Mouse (Mus musculus) ES-E14 (cell line): ENCODE results near the gene Tmem60. TPM values are rescaled to one million over a fixed set of nuclear protein-coding genes. Genes with fewer than 3 reads are reported as not detected.

Source experiments
- DNase-seq: peaks from one replicate; pipeline ENCODE4 v3.0.0-alpha.2; 2013; ENCODE audit warnings: low read depth, low spot score
- H3K27ac ChIP-seq: 2 replicates; pipeline ENCODE4 v1.5.1; 2012; ENCODE audit warnings: low read depth, mild to moderate bottlenecking, low read length, moderate library complexity, mixed read lengths; ENCODE audit not compliant: poor library complexity, insufficient read depth, severe bottlenecking
- H3K36me3 ChIP-seq: 2 replicates; pipeline ENCODE4 v1.6.1; 2012; ENCODE audit warnings: mild to moderate bottlenecking, low read length, moderate library complexity, mixed read lengths; ENCODE audit not compliant: control insufficient read depth, poor library complexity, insufficient read depth, severe bottlenecking
- H3K4me1 ChIP-seq, 2 experiments: fragments of 150-350 bp in 1 of 2; sonication (generic) in 1 of 2; 2 replicates each; pipeline ENCODE4 v1.6.1; 2012; ENCODE audit warnings: low read length in 2 of 2, mild to moderate bottlenecking in 1 of 2, mixed read lengths in 1 of 2; ENCODE audit not compliant: control insufficient read depth in 2 of 2, insufficient read depth in 2 of 2, poor library complexity in 1 of 2
- H3K4me3 ChIP-seq, 2 experiments: fragments of 150-350 bp in 1 of 2; sonication (generic) in 1 of 2; 2 replicates each; pipeline ENCODE4 v1.5.1; 2012; ENCODE audit warnings: low read length in 2 of 2, low read depth in 1 of 2, mild to moderate bottlenecking in 1 of 2, mixed read lengths in 1 of 2; ENCODE audit not compliant: insufficient read depth in 1 of 2, poor library complexity in 1 of 2, severe bottlenecking in 1 of 2
- H3K9ac ChIP-seq: 2 replicates; pipeline ENCODE4 v1.6.1; 2012; ENCODE audit warnings: low read depth, mild to moderate bottlenecking, low read length, mixed read lengths; ENCODE audit not compliant: poor library complexity, insufficient read depth, severe bottlenecking
- H3K9me3 ChIP-seq: fragments of 150-350 bp; sonication (generic); 2 replicates; pipeline ENCODE4 v1.6.1; 2012; ENCODE audit warnings: low read depth, mild to moderate bottlenecking, low read length; ENCODE audit not compliant: control insufficient read depth, insufficient read depth
- CHD2 ChIP-seq: IDR thresholded peaks from 2 replicates; pipeline ENCODE4 v1.6.1; 2014; ENCODE audit warnings: mild to moderate bottlenecking, low read depth, low read length, inconsistent platforms
- HCFC1 ChIP-seq: IDR thresholded peaks from 2 replicates; pipeline ENCODE4 v1.6.1; 2012; ENCODE audit warnings: low read length, inconsistent platforms, borderline replicate concordance; ENCODE audit not compliant: insufficient read depth
- MAFK ChIP-seq: IDR thresholded peaks from 2 replicates; pipeline ENCODE4 v1.6.1; 2014; ENCODE audit warnings: mild to moderate bottlenecking, low read depth, low read length, inconsistent platforms; ENCODE audit not compliant: insufficient read depth
- ZC3H11A ChIP-seq: IDR thresholded peaks from 2 replicates; pipeline ENCODE4 v1.6.1; 2012; ENCODE audit warnings: low read depth, mild to moderate bottlenecking, inconsistent platforms, low read length, borderline replicate concordance
- ZNF384 ChIP-seq: IDR thresholded peaks from 2 replicates; pipeline ENCODE4 v1.6.1; 2012; ENCODE audit warnings: low read depth, low read length, inconsistent platforms
- in situ Hi-C, 2 experiments: fragments of 600-800 bp; cut with MboI; formaldehyde crosslinking; loops; one replicate each; pipeline ENCODE4 v1.15.1; 2025; ENCODE audit warnings: low sequenced_read_pairs in 2 of 2, inconsistent platforms in 1 of 2; ENCODE audit not compliant: unreplicated experiment in 2 of 2
- total RNA-seq: library from RNA; depleted of rRNA; stranded (reverse); fragments of 300-350 nt; gene quantifications from 2 replicates; pipeline ENCODE4 v1.2.3, GENCODE M21; 2012

Tmem60 gene
- total RNA-seq, 1 experiment = 19.1 TPM

- H3K4me1 ChIP-seq = no peaks in the 10 kb centered on the region
- DNase-seq = no peak
- H3K36me3 ChIP-seq = peaks cover 9% of the 10 kb centered on the region
- no peak overlapping the region for H3K4me3 ChIP-seq
- in situ Hi-C loops = no loop called here
- no peak for TF ChIP-seq CHD2
- H3K9me3 ChIP-seq = no peaks in the 10 kb centered on the region
- H3K9ac ChIP-seq = no peak overlapping the region
- no peak overlapping the region for H3K27ac ChIP-seq
Observed at GRCm38 (mm10) chr5:20904647-20905046, 22.7 kb downstream of the Tmem60 start.

GRCm38 (mm10) chr5:20905437-20905836 is 23.4 kb downstream of the Tmem60 start:
- Histone ChIP-seq H3K27ac (no peak overlapping the region), H3K4me3 (no peak overlapping the region), H3K36me3 (peaks cover 9% of the 10 kb centered on the region), H3K9me3 (no peaks in the 10 kb centered on the region), H3K9ac (no peak overlapping the region), H3K4me1 (no peaks in the 10 kb centered on the region)
- no peak for DNase-seq
- in situ Hi-C loops = no loop called here
- TF ChIP-seq ZNF384 = no peak
- no peak for TF ChIP-seq HCFC1
- TF ChIP-seq CHD2 = no peak
- TF ChIP-seq MAFK = no peak
- no peak for TF ChIP-seq ZC3H11A

GRCm38 (mm10) chr5:20906191-20906590 is 24.2 kb downstream of the Tmem60 start:
- H3K4me3 ChIP-seq = peak overlapping the region in 1 of 2 experiments; percentile 10; a peak in 1 of 4 replicates
- no peak overlapping the region for H3K27ac ChIP-seq
- no peaks in the 10 kb centered on the region for H3K9me3 ChIP-seq
- DNase-seq = no peak
- in situ Hi-C loops = no loop called here
- H3K4me1 ChIP-seq = no peaks in the 10 kb centered on the region
- H3K36me3 ChIP-seq = peaks cover 9% of the 10 kb centered on the region
- no peak for TF ChIP-seq HCFC1
- H3K9ac ChIP-seq = no peak overlapping the region; the same call in 1 of the 2 replicates

- in situ Hi-C loops = no loop called here
- H3K9me3 ChIP-seq = no peaks in the 10 kb centered on the region
- H3K27ac ChIP-seq = no peak overlapping the region
- no peak overlapping the region for H3K4me3 ChIP-seq
- H3K36me3 ChIP-seq = peaks cover 2% of the 10 kb centered on the region; the same call in 1 of the 2 replicates
- no peak for DNase-seq
- H3K4me1 ChIP-seq = peaks cover 0 to 6% of the 10 kb centered on the region in 2 experiments; a peak in 2 of 4 replicates
- H3K9ac ChIP-seq = no peak overlapping the region
- TF ChIP-seq HCFC1 (no peak), ZC3H11A (no peak), MAFK (no peak), CHD2 (no peak), ZNF384 (no peak)
Observed at GRCm38 (mm10) chr5:20911741-20912140, 29.8 kb downstream of the Tmem60 start.

- no peaks in the 10 kb centered on the region for H3K9me3 ChIP-seq
- TF ChIP-seq MAFK = no peak
- TF ChIP-seq CHD2 = no peak
- no peak for TF ChIP-seq ZC3H11A
- no peak for TF ChIP-seq ZNF384
- no peak for TF ChIP-seq HCFC1
- no peak overlapping the region for H3K4me3 ChIP-seq
- no peak overlapping the region for H3K9ac ChIP-seq
- peaks cover 2% of the 10 kb centered on the region; the same call in 1 of the 2 replicates for H3K36me3 ChIP-seq
- H3K4me1 ChIP-seq = peaks cover 0 to 6% of the 10 kb centered on the region in 2 experiments; a peak in 2 of 4 replicates
- in situ Hi-C loops = no loop called here
- peak; percentile 71 for DNase-seq
- peak overlapping the region; percentile 15; the same call in 1 of the 2 replicates for H3K27ac ChIP-seq
Observed at GRCm38 (mm10) chr5:20913372-20914275, 31.6 kb downstream of the Tmem60 start.
